Mouse (Mus musculus) adrenal gland, postnatal 10 days (tissue): ENCODE results near the gene R3hdm4. TPM values are rescaled to one million over a fixed set of nuclear protein-coding genes. Genes with fewer than 3 reads are reported as not detected.
A peak's percentile ranks its signal among the peaks of the same experiment; 100 is the strongest.

ENCODE experiments used
- DNase-seq: peaks from one replicate; pipeline ENCODE4 v3.0.0; 2021; ENCODE audit warnings: mixed read lengths
- total RNA-seq, 2 experiments: library from RNA; stranded (reverse); gene quantifications; 2 replicates each; pipeline ENCODE4 v1.2.3; 2021

Gene R3hdm4
- total RNA-seq, 2 experiments from 2014 or later, result 78.9 to 93.6 TPM

DNA sequence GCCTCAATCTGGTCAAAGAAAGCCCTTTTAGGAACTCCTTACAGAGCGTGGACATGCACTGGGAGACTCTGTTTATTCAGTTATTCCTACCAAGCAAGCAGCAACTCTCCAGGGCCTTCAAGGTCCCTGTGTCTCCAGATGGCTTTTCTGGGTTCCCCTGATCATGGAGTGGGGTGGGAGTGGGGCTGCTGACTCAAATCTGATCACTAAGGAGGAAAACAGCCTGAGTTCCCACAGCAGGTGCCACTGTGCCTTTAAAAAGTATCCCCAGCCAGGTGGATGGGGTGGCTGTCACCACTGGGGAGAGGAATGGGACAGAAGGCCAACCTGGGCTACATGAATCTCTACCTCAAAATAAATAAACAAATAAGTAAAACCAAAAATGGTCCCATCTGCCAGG, 22.0 kb upstream of the R3hdm4 start:
- no peak for DNase-seq

DNA sequence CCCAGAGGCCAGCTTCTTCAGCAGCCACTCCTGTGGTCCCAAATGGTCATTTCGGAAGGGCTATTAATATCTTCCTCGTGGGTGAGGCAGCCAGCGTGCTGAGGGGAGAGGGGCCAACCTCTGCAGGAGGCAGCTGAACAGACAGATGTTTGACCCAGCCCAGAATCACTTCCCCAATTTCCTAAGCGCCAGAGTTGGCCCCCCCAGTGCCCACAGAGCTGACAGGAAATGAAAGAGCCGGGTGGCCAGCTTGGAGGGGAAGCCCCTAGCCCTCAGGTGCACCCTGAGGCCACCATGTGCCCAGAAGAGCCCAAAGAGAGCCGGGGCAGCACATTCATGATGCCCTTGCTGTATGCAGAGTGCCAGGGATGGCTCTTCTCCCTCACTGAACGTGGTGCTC, 19.7 kb upstream of the R3hdm4 start:
- no peak for DNase-seq

DNA sequence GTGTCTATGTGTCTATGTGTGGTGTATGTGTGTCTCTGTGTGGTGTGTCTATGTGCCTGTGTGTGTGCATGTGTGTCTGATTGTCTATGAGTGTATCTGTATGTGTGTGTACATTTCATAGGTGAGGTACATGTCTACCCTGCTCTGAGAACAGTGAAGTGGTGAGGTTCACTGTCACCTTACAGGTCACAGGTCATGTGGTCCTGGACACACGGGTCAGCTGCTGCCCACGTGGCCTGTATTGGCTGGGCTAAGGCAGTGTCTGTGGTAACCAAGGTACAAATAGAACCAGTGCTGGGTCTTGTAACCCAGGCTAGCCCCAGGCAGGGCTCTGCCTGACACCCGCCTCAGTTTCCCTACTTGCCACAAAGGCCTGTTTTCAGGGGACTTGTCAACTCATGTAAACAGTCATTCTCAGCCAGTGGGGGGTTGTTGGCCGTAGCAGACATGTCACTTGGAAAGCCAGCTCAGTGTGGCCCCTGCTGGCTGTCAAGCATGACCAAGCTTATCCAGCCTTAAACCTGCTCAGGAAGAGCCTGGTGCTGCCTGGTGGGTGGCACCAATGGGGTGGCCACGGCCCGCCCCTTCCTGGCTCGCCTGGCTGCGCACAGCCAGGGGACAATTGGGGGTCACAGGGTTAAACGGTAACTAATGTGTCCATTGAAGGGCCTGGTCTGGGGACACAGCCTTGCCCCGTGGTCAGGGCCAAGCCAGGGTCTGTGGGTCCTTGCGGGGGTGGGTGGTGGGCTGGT, 16.9 kb upstream of the R3hdm4 start:
- no peak for DNase-seq

DNA sequence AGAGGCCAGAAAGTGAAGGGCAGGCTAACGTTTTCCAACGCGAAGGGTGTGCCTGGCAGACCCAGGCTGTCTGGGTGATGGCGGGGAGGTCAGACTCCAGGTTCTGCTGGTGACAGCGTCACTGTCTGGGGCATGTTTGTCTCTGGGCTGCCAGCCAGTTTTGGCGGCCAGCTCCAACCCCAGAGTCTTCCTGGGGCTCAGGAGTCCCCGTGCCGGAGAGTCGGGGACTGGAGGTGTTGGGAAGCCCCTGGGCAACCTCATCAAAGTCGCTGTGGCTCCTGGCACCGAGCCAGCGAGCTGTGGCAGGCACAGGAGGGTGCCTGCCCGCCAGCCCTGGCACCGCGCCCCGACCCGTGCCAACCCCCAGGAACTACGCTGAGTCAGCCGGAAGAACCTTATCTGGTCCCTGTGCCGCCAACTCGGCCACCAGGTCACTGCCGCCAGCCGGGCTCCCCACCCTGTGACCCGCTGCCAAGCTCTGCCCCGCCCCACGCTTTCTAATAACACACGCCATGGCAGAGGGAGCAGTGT, 16.0 kb upstream of the R3hdm4 start:
- DNase-seq, result peak; percentile 94

DNA sequence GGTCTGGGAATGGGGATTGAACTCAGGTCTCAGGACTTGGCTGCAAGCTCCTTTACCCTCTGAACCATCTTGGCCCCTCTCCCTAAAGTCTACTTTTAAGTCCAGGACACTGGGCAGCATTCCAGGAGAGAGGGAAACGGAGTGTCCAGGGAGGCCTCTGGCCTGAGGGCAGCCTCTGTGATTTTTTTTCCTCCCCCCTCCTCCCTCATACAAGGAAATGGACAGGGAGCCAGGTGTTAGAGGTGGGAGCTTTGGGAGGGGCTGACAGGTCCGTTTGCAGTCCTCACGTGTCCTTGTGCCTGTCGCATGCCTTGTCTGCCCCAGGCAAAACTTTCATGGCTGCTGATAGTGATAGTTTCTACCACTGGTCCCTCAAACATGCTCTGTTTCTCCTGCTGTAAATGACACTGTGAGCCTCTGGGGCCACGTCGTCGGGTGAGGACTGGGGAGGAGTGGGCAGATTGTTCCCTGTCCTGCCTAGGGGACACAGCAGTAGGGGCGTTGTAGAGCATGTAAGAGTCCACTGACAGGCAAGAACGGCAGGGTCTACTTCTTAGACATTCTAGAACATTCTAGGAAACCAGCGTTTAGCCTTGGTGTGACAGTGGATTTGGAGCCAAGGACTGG, 15.4 kb upstream of the R3hdm4 start:
- peak; percentile 41 for DNase-seq

DNA sequence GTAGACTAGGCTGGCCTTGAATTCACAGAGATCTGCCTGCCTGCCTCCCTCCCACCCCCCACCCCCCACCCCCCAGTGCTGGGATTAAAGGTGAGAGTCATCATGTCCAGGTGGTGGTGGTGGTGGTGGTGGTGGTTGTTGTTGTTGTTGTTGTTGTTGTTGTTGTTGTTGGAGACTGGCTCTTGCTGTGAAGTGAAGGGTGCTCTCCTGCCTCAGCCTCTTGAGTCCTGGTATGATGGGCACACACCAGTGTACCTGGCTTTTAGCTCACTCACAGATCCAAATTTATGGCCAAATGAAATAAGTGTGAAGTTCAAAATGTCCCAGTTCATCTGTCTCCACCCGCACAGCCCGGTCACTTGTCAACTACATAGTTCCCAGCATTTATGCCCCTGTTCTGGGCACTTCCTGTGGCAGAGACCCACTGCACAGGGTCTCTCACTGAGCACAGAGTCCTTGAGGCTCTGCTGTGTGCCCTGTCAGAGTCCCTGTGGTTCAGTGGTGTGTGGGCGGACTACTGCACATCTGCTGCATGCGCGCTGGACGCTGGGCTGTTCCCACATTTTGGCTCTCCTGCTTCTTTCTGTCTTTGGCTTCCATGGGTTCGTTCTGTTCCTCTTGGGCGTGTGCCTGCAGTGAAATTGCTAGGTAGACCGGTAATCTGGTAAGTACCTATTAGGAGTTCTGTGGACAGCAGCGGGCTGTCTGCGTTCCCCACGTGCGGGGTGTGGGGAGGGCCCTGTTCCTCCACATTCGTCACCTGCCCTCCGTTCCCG, 14.0 kb upstream of the R3hdm4 start:
- DNase-seq, result no peak

DNA sequence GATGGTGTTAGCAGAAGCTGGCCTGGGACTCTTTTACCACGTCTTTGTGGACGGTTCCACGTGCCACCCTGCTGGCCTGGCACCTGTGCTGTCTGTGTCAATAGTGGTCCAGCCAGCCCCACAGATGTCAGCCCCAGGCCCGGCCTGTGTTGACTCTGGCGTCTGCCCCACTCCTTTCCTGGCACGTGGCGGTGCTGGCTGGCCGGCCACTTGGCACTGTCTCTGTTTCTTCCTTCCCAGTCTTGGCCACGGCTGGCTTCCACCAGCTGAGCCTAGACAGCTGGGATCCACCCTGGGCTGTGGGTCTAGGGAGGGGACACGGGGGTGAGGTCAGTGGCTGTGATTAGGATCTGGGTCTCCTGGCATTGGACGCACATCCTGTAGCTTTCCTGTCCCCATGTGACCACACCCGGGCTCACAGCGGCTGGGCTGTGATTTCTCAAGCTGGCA, 13.3 kb upstream of the R3hdm4 start:
- DNase-seq, result peak; percentile 87

DNA sequence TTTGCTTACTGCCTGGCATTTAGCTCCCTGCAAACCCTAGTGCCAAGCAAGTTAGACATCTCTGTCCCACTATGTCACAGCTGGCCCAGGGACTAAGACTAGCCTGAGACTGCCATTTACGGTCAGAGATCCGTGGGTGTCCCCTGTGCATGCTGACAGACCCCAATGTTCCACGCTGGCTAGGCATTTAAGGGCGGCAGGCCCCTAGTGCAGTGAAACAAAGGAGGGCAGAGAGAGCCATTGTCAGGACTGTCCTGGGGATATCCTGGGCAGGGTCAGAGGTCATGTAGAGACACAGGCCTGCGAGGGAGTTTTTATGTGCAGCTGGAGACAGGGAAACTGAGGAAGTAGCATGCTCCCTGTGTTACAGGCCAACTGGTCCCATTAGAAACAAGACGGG, 12.9 kb upstream of the R3hdm4 start:
- no peak for DNase-seq

DNA sequence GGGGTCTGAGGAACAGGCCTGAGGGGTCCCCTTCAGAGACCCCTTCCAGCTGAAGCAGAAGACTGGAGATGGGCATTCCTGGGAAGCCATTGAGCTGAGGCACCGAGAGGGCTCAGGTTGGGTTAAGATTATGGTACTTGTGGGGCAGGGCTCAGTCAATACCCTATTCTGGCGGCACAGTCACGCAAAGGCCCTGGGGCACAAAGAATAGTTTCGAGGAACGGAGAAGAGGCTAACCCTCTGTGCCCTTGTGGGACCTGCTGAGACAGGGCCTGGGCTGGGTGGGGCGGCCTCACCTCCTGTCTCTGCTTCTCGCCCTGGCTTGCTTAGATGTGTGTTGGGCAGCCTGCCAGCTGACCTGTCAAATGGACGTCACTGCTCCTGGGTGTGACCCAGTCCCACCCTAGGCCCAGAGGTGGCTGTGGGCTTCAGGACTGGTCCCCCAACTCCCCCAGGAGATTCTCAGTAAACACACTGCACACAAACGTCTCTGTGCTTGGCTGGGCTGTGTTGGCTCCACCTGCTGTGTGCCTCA, 12.2 kb upstream of the R3hdm4 start:
- peak; percentile 50 for DNase-seq

DNA sequence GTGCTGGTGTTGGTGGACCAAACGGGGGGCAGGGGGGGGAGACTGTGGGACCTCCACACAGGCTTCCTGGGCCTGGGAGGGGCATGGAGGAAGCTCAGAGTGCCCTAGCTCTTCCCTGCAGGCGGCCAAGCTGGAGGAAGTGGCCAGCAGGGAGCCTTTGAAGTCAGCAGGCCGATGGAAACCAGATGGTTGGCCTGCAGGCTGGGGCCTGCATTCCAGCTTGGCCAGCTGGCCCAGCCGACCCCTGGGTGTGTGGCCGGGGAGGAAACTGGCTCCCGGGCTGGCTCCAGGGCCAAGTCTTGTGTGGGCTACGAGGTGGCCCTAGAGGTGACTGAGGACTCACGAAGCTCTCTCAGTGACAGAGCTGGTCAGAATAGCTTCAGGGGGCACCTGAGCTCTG, 11.7 kb upstream of the R3hdm4 start:
- peak; percentile 63 for DNase-seq

DNA sequence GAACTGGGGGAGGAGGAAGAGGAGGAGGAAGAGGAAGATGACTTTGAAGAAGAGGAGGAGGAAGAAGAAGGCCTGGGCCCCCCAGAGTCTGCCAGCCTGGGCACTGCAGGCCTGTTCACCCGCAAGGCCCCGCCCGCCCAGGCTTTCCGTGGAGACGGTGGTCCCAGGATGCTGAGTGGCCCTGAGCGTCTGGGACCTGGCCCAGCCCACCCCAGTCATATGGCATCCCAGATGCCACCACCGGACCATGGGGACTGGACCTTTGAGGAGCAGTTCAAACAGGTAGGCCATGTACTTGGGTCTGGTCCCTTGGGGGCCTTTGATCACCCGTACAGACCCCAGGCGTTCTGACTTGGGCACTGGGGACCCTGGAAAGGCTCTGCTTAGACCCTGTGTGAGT, 10.8 kb upstream of the R3hdm4 start:
- DNase-seq, result no peak

DNA sequence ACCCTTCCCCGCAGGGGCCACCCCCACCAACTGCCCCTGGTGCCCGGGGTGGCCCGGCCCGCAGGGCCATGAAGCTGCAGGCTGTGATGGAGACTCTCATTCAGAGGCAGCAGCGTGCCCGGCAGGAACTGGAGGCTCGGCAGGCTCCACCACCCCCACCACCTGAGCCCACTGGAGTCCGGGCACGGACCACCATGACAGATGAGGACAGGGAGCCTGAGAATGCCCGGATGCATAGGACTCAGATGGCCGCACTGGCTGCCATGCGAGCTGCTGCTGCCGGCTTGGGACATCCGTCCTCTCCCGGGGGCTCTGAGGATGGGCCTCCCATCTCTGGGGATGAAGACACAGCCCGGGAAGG, 9.8 kb upstream of the R3hdm4 start:
- no peak for DNase-seq

DNA sequence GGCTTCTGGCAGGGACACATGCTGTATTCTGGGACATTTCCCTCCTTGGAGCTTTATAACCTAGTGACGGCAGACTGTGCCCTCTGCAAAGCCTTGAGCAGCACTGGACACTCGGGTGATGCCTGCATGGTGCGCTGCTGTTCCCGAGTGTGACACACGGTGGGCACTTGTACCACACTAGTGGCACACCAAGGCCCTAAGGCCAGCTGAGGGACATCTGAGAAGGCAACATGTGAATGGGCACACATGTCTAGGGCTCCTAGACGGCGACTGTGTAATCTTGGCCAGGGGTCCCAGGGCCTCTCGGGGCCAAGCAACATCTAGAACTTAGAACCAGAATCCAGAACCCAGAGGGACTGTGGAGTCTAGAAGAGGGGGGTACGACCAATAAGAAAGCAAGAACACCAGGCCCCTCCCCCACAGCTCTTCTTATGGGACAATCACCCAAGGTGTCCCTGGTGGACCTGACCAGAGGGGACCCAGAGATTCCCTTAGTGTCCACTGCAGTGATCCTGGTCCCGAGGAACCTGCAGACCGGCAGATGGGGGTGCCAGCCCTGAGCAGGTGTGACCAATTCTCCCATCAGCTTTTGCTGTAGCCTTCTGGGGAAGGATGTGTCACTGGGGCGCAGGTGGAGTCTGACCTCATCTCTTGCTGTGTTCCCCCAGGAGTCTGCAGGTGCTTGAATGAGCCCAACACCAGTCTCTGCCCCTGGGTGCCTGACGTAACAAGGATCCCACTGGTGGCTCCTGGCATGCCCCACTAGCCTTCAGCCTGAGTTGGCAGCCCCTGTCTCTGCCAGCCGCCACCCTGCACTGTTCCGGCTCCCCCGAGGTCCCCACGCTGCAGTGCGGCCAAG, 9.2 kb upstream of the R3hdm4 start:
- DNase-seq, result peak; percentile 36

DNA sequence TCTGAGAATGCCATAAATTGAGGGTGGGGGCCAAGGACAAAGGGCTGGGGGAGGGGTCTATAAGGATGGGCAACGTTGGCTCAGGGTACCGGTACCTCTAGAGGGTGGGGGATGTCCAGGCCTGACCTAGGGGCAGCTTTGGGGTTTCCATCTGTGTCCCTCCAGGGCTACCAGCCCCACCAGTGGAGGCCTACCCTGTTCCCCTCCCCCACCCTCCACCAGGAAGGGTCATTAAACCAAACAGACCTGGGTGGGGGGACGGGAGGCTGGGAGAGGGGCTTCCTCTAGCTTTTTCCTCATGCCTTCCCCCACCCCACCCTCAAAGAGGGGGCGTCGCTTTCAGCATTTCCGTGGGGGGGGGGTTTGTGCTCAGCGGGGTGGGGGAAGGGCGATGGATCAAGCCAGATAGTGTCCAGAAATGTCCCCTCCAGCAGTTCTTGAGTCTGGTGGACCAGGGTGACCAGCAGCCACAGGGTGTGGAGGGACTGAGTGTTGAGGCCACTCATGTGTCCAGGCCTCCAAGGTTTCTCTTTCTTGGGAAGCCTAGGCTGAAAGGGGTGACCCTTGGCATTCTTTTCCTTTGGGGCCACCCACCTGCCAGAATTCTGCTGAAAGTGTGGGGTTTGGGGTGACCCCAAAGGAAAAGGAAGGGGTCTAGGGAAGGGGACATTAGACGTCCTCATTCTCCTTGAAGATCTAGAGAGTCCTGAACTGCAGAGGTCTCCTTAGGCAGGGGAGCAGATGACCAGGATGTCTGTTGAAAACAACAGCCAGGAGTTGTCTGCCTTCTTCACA, 8.1 kb upstream of the R3hdm4 start:
- no peak for DNase-seq

DNA sequence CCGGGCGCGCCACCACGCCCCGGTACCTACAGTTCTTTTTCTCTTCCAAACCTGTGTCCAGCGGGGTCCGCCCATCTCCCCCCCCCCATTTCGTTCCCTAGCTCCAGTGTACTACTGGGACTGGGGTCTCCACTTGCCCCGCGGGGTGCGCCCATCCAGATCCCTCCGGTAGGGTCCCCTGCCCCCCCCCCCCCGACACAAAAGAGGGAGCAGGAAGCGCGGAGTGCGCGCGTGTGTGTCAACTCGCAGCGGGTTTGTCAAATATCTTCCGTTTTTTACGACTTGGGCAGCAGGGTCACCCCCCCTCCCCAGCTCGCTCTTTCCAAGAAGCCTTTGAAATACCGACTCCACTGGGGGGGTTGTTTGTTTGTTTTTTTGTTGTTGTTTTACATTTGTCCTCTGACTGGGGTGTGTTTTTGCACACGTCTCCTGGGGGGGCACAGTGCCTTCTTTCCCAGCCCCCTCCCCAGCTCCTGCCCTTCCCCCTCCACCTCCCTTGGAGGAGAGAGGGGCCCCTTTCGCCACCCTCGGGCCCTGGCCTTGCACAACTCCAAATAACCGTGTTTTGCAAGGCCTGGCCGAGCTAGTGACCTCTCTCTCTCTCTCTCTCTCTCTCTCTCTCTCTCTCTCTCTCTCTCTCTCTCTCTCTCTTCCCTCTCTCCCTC, 7.2 kb upstream of the R3hdm4 start:
- peak; percentile 71 for DNase-seq

DNA sequence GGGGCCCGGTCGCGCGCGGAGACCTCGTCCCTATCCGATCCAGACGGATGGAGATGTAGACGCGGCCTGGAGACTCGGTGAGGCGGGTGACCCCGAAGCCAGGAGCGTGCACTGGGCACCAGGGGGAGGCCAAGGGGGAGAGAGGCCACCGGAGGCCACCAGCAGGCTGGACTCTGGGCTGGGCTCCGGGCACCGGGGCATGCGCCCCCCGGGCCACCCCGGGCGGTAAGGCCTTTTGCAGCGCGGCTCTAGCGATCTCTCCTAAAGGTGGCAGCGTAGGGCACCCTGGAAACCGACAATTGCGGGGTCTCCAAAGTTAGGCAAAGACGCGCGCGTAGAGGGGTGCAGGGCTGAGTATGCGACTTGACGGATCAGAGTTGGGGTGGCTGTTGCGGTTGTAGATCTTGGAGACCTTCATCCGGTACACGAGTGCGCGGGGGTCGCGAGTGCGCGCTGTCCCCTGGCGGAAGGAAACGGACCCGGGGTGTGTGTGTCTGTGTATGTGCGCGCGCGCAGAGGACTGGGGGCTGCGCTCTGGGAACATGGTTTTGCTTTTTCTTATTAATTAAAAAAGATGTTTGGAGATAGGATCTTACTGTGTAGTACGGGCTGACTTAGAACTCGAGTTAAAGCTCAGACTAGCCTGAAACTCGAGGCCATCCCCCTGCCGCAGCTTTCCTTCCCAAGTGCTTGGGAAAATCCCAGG, 6.5 kb upstream of the R3hdm4 start:
- DNase-seq, result peak; percentile 70

DNA sequence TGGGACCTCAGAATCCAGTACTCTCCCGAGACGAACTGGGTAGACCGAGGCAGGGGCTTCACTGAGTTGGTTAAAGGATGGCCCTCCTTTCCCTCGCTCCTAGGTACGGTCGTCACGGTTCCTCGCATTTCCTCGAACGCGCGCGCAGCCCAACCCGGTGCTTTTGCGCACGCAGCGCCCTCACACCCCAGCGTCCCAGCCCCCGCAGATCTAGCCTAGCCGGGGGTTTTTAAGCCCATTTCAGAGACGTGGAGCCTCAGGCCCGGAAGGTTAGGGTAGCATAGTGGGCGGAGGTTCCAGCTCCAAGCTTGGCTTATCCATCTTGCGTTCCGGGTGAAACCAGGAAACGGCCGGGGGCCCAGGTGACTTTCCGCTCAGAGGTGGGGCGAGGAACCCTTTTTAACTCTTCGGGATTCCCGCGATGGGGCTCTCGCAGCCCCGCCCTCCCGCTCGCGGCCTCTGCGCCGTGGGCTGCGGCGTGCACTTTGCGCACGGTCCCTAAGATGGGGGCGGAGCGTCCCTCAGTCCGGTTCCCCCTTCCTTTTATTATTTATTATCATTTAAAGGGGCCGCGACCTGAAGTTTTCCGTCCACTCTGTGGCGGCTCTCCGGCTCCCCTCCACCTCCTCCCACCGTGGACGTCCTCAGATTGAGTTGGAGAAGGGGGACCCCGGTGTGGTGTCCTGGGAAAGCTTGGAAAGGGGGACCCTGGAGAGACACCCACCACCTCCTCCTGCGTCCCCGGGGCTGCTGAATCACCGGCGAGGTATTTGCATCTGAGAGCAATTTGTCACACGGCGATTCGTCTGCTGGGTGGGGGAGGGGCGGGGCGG, 5.7 kb upstream of the R3hdm4 start, which contains the start of gene Arid3a:
TSS of gene Arid3a (plus strand) at position 553 of the 833 bp plus-strand sequence.
- peak; percentile 93 for DNase-seq

DNA sequence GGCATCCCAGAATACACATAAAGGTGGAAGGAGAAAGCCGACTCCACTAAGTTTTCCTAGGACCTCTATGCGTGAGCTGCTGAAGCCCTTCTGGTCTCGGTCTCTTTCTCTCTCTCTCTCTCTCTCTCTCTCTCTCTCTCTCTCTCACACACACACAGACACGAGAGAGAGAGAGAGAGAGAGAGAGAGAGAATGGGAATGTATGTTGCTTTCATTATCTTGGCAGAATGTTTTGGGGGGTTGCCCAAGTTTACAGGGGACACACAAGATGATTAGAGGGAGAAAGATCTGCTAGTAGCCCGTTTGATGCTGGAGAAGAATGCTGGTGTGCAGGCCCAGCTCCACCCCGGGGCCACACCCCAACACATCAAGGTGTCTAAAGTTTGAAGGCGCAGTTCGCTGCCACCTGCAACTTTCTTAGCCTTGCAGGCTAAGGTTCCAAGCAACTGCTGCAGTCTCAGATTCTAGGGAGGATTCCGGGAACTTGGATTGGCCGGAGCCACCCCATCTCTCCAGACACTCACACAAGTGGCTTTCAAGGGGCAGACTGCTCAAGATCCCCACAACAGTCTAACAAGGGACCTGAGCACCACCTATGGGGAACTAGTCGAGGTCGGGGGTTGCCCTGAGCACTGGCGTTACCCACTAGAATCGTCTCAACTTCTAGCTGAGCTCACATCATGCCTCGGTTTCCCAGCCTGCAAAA, 4.9 kb upstream of the R3hdm4 start:
- DNase-seq, result no peak
